Mouse (Mus musculus) myocyte (in vitro differentiated cells): ENCODE results near the gene Pgap3.

Source experiments
- E2F4 ChIP-seq: IDR thresholded peaks from one replicate; pipeline ENCODE4 v1.6.1; 2011; ENCODE audit warnings: mild to moderate bottlenecking, control low read depth, moderate library complexity; ENCODE audit not compliant: insufficient read depth
- MAX ChIP-seq: IDR thresholded peaks from one replicate; pipeline ENCODE4 v1.6.1; 2011; ENCODE audit warnings: low read depth, mild to moderate bottlenecking, control low read depth
- POLR2A ChIP-seq: IDR thresholded peaks from one replicate; pipeline ENCODE4 v1.6.1; 2011; ENCODE audit warnings: low read depth, mild to moderate bottlenecking, control low read depth, moderate library complexity; ENCODE audit not compliant: insufficient read length
- TCF12 ChIP-seq: IDR thresholded peaks from one replicate; pipeline ENCODE4 v1.6.1; 2011; ENCODE audit warnings: mild to moderate bottlenecking, control low read depth; ENCODE audit not compliant: poor library complexity, insufficient read depth, severe bottlenecking

GRCm38 (mm10) chr11:98372406-98372805, 27.9 kb downstream of the Pgap3 start:
- TF ChIP-seq POLR2A (no peak), E2F4 (no peak), TCF12 (no peak), MAX (no peak)
